Comparison of ENCODE assay signal across 9 mouse cellular contexts in the genomic region with DNA sequence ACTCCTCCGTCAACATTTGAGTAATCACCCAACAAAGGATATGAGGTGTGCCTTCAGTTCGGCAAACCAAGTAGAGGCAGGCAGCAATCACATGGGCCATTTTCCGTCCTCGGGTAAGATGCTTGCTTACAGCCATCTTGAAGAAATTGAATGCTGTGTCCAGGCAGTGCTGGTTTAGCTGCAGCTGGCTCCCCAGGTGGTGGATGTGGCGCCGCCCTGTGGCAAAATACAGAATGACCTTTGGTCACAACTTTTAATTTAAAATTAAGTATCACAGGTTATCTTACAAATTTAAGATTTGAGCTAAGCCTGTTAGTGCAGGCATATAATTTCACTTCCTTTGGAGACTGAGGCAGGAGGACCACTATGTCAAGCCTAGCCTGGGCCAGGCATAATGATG. TPM values are rescaled to one million over a fixed set of nuclear protein-coding genes. Genes with fewer than 3 reads are reported as not detected.
DNase-seq lines count a peak whose midpoint lies in the region; ATAC-seq and TF ChIP-seq lines count a peak whose summit lies in the region.
"Had no signal": no experiment of that assay in that cellular context is flagged by ENCODE, and none has a peak within 500 bp of the region (broad histone marks: within the 10 kb centered on the region; RNA-seq: fewer than 3 reads in every experiment).

No protein-coding gene starts in this region.

- no peaks in the 10 kb centered on the region for H3K4me1 ChIP-seq in hindbrain, postnatal 0 days (ENCODE audit: insufficient read depth, low read length)
- no peaks in the 10 kb centered on the region for H3K4me1 ChIP-seq in hindbrain, embryonic 12.5 days
- H3K4me1 ChIP-seq in lung, embryonic 14.5 days (ENCODE audit: insufficient read depth), result no peaks in the 10 kb centered on the region
- no peaks in the 10 kb centered on the region for H3K4me1 ChIP-seq in hindbrain, embryonic 16.5 days (ENCODE audit: control insufficient read depth, insufficient read depth, low read depth, low read length)
- H3K4me1 ChIP-seq: hindbrain, embryonic 15.5 days had no signal

- in situ Hi-C loops in Patski (cut with MboI; ENCODE audit: low pct_unique_long_range_greater_than_20kb), result no loop called here

- H3K4me3 ChIP-seq in hindbrain, postnatal 0 days (ENCODE audit: low read length), result no peak overlapping the region
- H3K4me3 ChIP-seq in hindbrain, embryonic 12.5 days, result no peak overlapping the region
- H3K4me3 ChIP-seq in lung, embryonic 14.5 days (ENCODE audit: low read depth, low read length), result no peak overlapping the region
- no peak overlapping the region for H3K4me3 ChIP-seq in hindbrain, embryonic 16.5 days (ENCODE audit: low read length)
- H3K4me3 ChIP-seq: hindbrain, embryonic 15.5 days had no signal

- H3K9ac ChIP-seq in hindbrain, postnatal 0 days (replicated peaks; ENCODE audit: low read length), result no peak overlapping the region
- H3K9ac ChIP-seq in hindbrain, embryonic 12.5 days, result no peak overlapping the region
- no peak overlapping the region for H3K9ac ChIP-seq in lung, embryonic 14.5 days
- no peak overlapping the region for H3K9ac ChIP-seq in hindbrain, embryonic 16.5 days (ENCODE audit: low read depth, low read length)
- H3K9ac ChIP-seq: hindbrain, embryonic 15.5 days had no signal

- H3K9me3 ChIP-seq in hindbrain, postnatal 0 days (ENCODE audit: low read length), result no peaks in the 10 kb centered on the region
- no peaks in the 10 kb centered on the region for H3K9me3 ChIP-seq in hindbrain, embryonic 12.5 days (replicated peaks)
- no peaks in the 10 kb centered on the region for H3K9me3 ChIP-seq in lung, embryonic 14.5 days (ENCODE audit: low read depth, low read length)
- H3K9me3 ChIP-seq in hindbrain, embryonic 16.5 days (ENCODE audit: control insufficient read depth, low read length), result no peaks in the 10 kb centered on the region
- H3K9me3 ChIP-seq: hindbrain, embryonic 15.5 days had no signal

- POLR2A ChIA-PET in Patski (lab: Charles Lee), result no interaction called here

- no peak overlapping the region for H3K27ac ChIP-seq in hindbrain, postnatal 0 days
- no peak overlapping the region for H3K27ac ChIP-seq in hindbrain, embryonic 12.5 days
- no peak overlapping the region for H3K27ac ChIP-seq in lung, embryonic 14.5 days (ENCODE audit: low read depth)
- H3K27ac ChIP-seq in hindbrain, embryonic 16.5 days (ENCODE audit: low read depth, low read length), result no peak overlapping the region
- H3K27ac ChIP-seq: hindbrain, embryonic 15.5 days had no signal

- 69% methylated on average over 6 of the region's 6 CpGs for WGBS in hindbrain, postnatal 0 days
- 76% methylated on average over 6 of the region's 6 CpGs for WGBS in hindbrain, embryonic 12.5 days
- 65% methylated on average over 6 of the region's 6 CpGs for WGBS in lung, embryonic 14.5 days
- WGBS in hindbrain, embryonic 16.5 days, result 71% methylated on average over 6 of the region's 6 CpGs

- no peaks in the 10 kb centered on the region for H3K27me3 ChIP-seq in hindbrain, postnatal 0 days (ENCODE audit: insufficient read depth, low read length)
- H3K27me3 ChIP-seq in hindbrain, embryonic 12.5 days, result no peaks in the 10 kb centered on the region
- H3K27me3 ChIP-seq in Patski, result no peaks in the 10 kb centered on the region
- no peaks in the 10 kb centered on the region for H3K27me3 ChIP-seq in lung, embryonic 14.5 days (ENCODE audit: insufficient read depth, low read length)
- H3K27me3 ChIP-seq in hindbrain, embryonic 16.5 days (replicated peaks; ENCODE audit: control insufficient read depth, insufficient read depth, low read length), result no peaks in the 10 kb centered on the region
- H3K27me3 ChIP-seq: hindbrain, embryonic 15.5 days had no signal

- DNase-seq in hindbrain, postnatal 0 days (ENCODE audit: low spot score), result no peak
- peak; percentile 78 to 81 for DNase-seq in B cell, adult 2 months
- no peak for DNase-seq in Patski (ENCODE audit: low read depth, low spot score)
- DNase-seq in lung, embryonic 14.5 days, result peak; percentile 32
- DNase-seq in frontal cortex, postnatal 10 days (ENCODE audit: low spot score in 2 of 2), result no peak
- no peak for DNase-seq in cerebellum, adult 8-10 months

- ATAC-seq in hindbrain, postnatal 0 days, result no peak
- ATAC-seq in hindbrain, embryonic 12.5 days (ENCODE audit: low FRiP score), result no peak
- no peak for ATAC-seq in Patski
- ATAC-seq in lung, embryonic 14.5 days (ENCODE audit: insufficient read depth), result no peak
- ATAC-seq in hindbrain, embryonic 16.5 days, result no peak

- H3K4me2 ChIP-seq in hindbrain, postnatal 0 days (ENCODE audit: low read depth, low read length), result no peak overlapping the region
- no peak overlapping the region for H3K4me2 ChIP-seq in hindbrain, embryonic 12.5 days (replicated peaks)
- H3K4me2 ChIP-seq in lung, embryonic 14.5 days, result no peak overlapping the region
- no peak overlapping the region for H3K4me2 ChIP-seq in hindbrain, embryonic 16.5 days (ENCODE audit: low read length)
- H3K4me2 ChIP-seq: hindbrain, embryonic 15.5 days had no signal

- TF ChIP-seq CTCF in hindbrain, postnatal 0 days (IDR thresholded peaks at IDR 0.05; ENCODE audit: low read depth), result peak; percentile 54
- peak; percentile 62 for TF ChIP-seq CTCF in Patski (IDR thresholded peaks at IDR 0.05)
- peak; percentile 48 for TF ChIP-seq CTCF in lung, embryonic 14.5 days (IDR thresholded peaks at IDR 0.05; ENCODE audit: low read depth)

- CTCF ChIA-PET in Patski (lab: Charles Lee), result interaction anchor here (1.1 to 2.1 kb wide), 3 partner anchors 12 to 49 kb away, joined by 3 to 9 read pairs (median 4); a partner anchor contains a TSS

- H3K36me3 ChIP-seq in hindbrain, postnatal 0 days (ENCODE audit: insufficient read depth, low read length), result peaks cover 31% of the 10 kb centered on the region
- H3K36me3 ChIP-seq in hindbrain, embryonic 12.5 days, result peaks cover 60% of the 10 kb centered on the region
- H3K36me3 ChIP-seq in lung, embryonic 14.5 days (ENCODE audit: insufficient read depth), result peaks cover 62% of the 10 kb centered on the region
- peaks cover 21% of the 10 kb centered on the region; the same call in 1 of the 2 replicates for H3K36me3 ChIP-seq in hindbrain, embryonic 16.5 days (ENCODE audit: control insufficient read depth, insufficient read depth, low read length)

RNA-seq across cellular contexts. Expression of a gene that starts 11.6 kb away (rescaled TPM):
- total RNA-seq in hindbrain, postnatal 0 days (2014; rRNA removed), result 71.0 and 76.1 TPM in 2 replicates
- 52.1 and 52.9 TPM in 2 replicates for polyA plus RNA-seq in hindbrain, postnatal 0 days (2015; fragmentation: Nextera tagmentation; extraction: Ambion mirVana)
- polyA plus RNA-seq in hindbrain, embryonic 12.5 days (2016; fragmentation: Nextera tagmentation; extraction: Ambion mirVana), result 34.5 and 34.8 TPM in 2 replicates
- 13.5 TPM for polyA plus RNA-seq in Patski (2021)
- polyA plus RNA-seq in lung, embryonic 14.5 days (2014; fragmentation: Nextera tagmentation; extraction: Ambion mirVana), result 26.4 and 26.7 TPM in 2 replicates
- polyA plus RNA-seq in hindbrain, embryonic 16.5 days (2015; fragmentation: Nextera tagmentation; extraction: Ambion mirVana), result 54.3 and 55.8 TPM in 2 replicates

RNA-seq across cellular contexts. Expression of a gene that starts 12.6 kb away (rescaled TPM):
- total RNA-seq in hindbrain, postnatal 0 days (2014; rRNA removed), result 29.4 and 32.9 TPM in 2 replicates
- 39.0 and 40.8 TPM in 2 replicates for polyA plus RNA-seq in hindbrain, postnatal 0 days (2015; fragmentation: Nextera tagmentation; extraction: Ambion mirVana)
- polyA plus RNA-seq in hindbrain, embryonic 12.5 days (2016; fragmentation: Nextera tagmentation; extraction: Ambion mirVana), result 72.4 and 75.5 TPM in 2 replicates
- 38.9 TPM for polyA plus RNA-seq in Patski (2021)
- 61.7 and 65.9 TPM in 2 replicates for polyA plus RNA-seq in lung, embryonic 14.5 days (2014; fragmentation: Nextera tagmentation; extraction: Ambion mirVana)
- 40.5 and 43.1 TPM in 2 replicates for polyA plus RNA-seq in hindbrain, embryonic 16.5 days (2015; fragmentation: Nextera tagmentation; extraction: Ambion mirVana)

RNA-seq across cellular contexts. Expression of a gene that starts 26.4 kb away (rescaled TPM):
- total RNA-seq in hindbrain, postnatal 0 days (2014; rRNA removed), result 111 and 125 TPM in 2 replicates
- 20.3 and 20.6 TPM in 2 replicates for polyA plus RNA-seq in hindbrain, postnatal 0 days (2015; fragmentation: Nextera tagmentation; extraction: Ambion mirVana)
- 29.2 and 29.4 TPM in 2 replicates for polyA plus RNA-seq in hindbrain, embryonic 12.5 days (2016; fragmentation: Nextera tagmentation; extraction: Ambion mirVana)
- polyA plus RNA-seq in Patski (2021), result 70.8 TPM
- polyA plus RNA-seq in lung, embryonic 14.5 days (2014; fragmentation: Nextera tagmentation; extraction: Ambion mirVana), result 12.3 and 15.6 TPM in 2 replicates
- 20.4 and 27.8 TPM in 2 replicates for polyA plus RNA-seq in hindbrain, embryonic 16.5 days (2015; fragmentation: Nextera tagmentation; extraction: Ambion mirVana)

RNA-seq across cellular contexts. Expression of a gene that starts 46.0 kb away (rescaled TPM):
- total RNA-seq in hindbrain, postnatal 0 days (2014; rRNA removed), result 29.0 and 29.4 TPM in 2 replicates
- 51.7 and 54.8 TPM in 2 replicates for polyA plus RNA-seq in hindbrain, postnatal 0 days (2015; fragmentation: Nextera tagmentation; extraction: Ambion mirVana)
- 51.5 and 65.9 TPM in 2 replicates for polyA plus RNA-seq in hindbrain, embryonic 12.5 days (2016; fragmentation: Nextera tagmentation; extraction: Ambion mirVana)
- polyA plus RNA-seq in Patski (2021), result 55.9 TPM
- polyA plus RNA-seq in lung, embryonic 14.5 days (2014; fragmentation: Nextera tagmentation; extraction: Ambion mirVana), result 107 and 116 TPM in 2 replicates
- polyA plus RNA-seq in hindbrain, embryonic 16.5 days (2015; fragmentation: Nextera tagmentation; extraction: Ambion mirVana), result 54.2 and 57.3 TPM in 2 replicates

RNA-seq across cellular contexts. Expression of a gene that starts 58.3 kb away (rescaled TPM):
- total RNA-seq in hindbrain, postnatal 0 days (2014; rRNA removed), result 63.4 and 88.4 TPM in 2 replicates
- 7.7 and 8.5 TPM in 2 replicates for polyA plus RNA-seq in hindbrain, postnatal 0 days (2015; fragmentation: Nextera tagmentation; extraction: Ambion mirVana)
- 9.4 and 10.3 TPM in 2 replicates for polyA plus RNA-seq in hindbrain, embryonic 12.5 days (2016; fragmentation: Nextera tagmentation; extraction: Ambion mirVana)
- 8.0 TPM for polyA plus RNA-seq in Patski (2021)
- 6.3 and 8.0 TPM in 2 replicates for polyA plus RNA-seq in lung, embryonic 14.5 days (2014; fragmentation: Nextera tagmentation; extraction: Ambion mirVana)
- 10.7 and 11.1 TPM in 2 replicates for polyA plus RNA-seq in hindbrain, embryonic 16.5 days (2015; fragmentation: Nextera tagmentation; extraction: Ambion mirVana)

Comparison
In these comparisons a context has a peak if more than half of its experiments do, and no peak if none do; other contexts are left out.
1. DNase-seq: peak in B cell, adult 2 months (2 of 2) and lung, embryonic 14.5 days (single experiment); none in hindbrain, postnatal 0 days (single experiment), Patski (single experiment), frontal cortex, postnatal 10 days (0 of 2) and cerebellum, adult 8-10 months (single experiment).
2. Peak in every context shown above with its lines, with median percentiles within 50 percentile points of each other: CTCF ChIP-seq.